Mouse (Mus musculus) kidney, adult 2 months (tissue): ENCODE results near the gene Exosc6.

Source experiments
- CTCF ChIP-seq: fragments of 200-500 bp; conservative IDR thresholded peaks from 2 replicates; pipeline ENCODE4 v1.5.1; 2011; ENCODE audit warnings: low read depth, mild to moderate bottlenecking, control low read depth, low read length, moderate library complexity, mixed read lengths; ENCODE audit not compliant: insufficient read depth, insufficient read length
- POLR2A ChIP-seq: fragments of 200-500 bp; IDR thresholded peaks from one replicate; pipeline ENCODE4 v1.6.1; 2011; ENCODE audit warnings: low read depth, low read length, control low read depth

DNA sequence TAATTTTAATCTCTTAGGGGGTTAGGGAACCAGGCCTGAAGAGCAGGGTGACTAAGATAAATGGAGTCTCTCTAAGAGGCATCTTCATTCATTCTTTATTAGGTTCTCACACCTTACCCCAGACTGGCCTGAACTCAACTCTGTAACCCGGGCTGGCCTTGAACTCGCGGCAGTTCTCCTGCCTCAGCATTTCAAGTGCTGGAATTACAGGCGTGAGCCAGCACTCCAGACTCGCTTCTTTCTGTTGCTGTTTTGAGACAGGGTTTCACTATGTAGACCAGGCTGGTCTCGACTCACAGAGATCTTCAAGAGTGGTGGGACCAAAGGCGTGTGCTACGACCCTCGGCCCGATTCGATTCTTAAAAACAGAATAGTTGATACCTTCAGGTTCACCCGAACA is 21.9 kb upstream of the Exosc6 start:
- TF ChIP-seq POLR2A (no peak), CTCF (no peak)
